Mouse (Mus musculus) kidney, adult 11 months (tissue): ENCODE data around the gene Dtx1.

Experiments
- DNase-seq: peaks from one replicate; pipeline ENCODE4 v3.0.0; 2022

Dtx1 gene

GRCm38 (mm10) chr5:120702969-120703368, 8.8 kb downstream of the Dtx1 start:
- DNase-seq, result peak; percentile 56

- DNase-seq, result no peak
Observed at GRCm38 (mm10) chr5:120702421-120702820, 9.3 kb downstream of the Dtx1 start.

- no peak for DNase-seq
Observed at GRCm38 (mm10) chr5:120700996-120701790, 10.5 kb downstream of the Dtx1 start.

- DNase-seq, result no peak
Observed at GRCm38 (mm10) chr5:120698801-120699391, 12.8 kb downstream of the Dtx1 start.

- DNase-seq, result no peak
Observed at GRCm38 (mm10) chr5:120698181-120698580, 13.5 kb downstream of the Dtx1 start.

GRCm38 (mm10) chr5:120696865-120697264, 14.9 kb downstream of the Dtx1 start:
- no peak for DNase-seq

- no peak for DNase-seq
Observed at GRCm38 (mm10) chr5:120696057-120696743, 15.5 kb downstream of the Dtx1 start.

- DNase-seq, result no peak
Observed at GRCm38 (mm10) chr5:120694695-120695074, 17.0 kb downstream of the Dtx1 start.

- DNase-seq, result no peak
Observed at GRCm38 (mm10) chr5:120693931-120694694, 17.6 kb downstream of the Dtx1 start.

- DNase-seq, result no peak
Observed at GRCm38 (mm10) chr5:120692034-120692433, 19.7 kb downstream of the Dtx1 start.

GRCm38 (mm10) chr5:120690417-120690816, 21.3 kb downstream of the Dtx1 start:
- DNase-seq, result no peak

- DNase-seq, result no peak
Observed at GRCm38 (mm10) chr5:120688434-120688833, 23.3 kb downstream of the Dtx1 start.

GRCm38 (mm10) chr5:120687897-120688296, 23.8 kb downstream of the Dtx1 start:
- DNase-seq, result no peak

GRCm38 (mm10) chr5:120687484-120687851, 24.3 kb downstream of the Dtx1 start:
- DNase-seq, result no peak

- DNase-seq, result no peak
Observed at GRCm38 (mm10) chr5:120686749-120687483, 24.8 kb downstream of the Dtx1 start.

GRCm38 (mm10) chr5:120685678-120686077, 26.0 kb downstream of the Dtx1 start:
- no peak for DNase-seq

- no peak for DNase-seq
Observed at GRCm38 (mm10) chr5:120682982-120683771, 28.6 kb downstream of the Dtx1 start.

- DNase-seq, result no peak
Observed at GRCm38 (mm10) chr5:120680918-120681317, 30.8 kb downstream of the Dtx1 start.

- DNase-seq, result peak; percentile 81
Observed at GRCm38 (mm10) chr5:120679676-120680555, 31.8 kb downstream of the Dtx1 start.

- DNase-seq, result peak; percentile 13
Observed at GRCm38 (mm10) chr5:120677516-120677915, 34.2 kb downstream of the Dtx1 start.
